Mouse (Mus musculus): Measurements from ENCODE around the gene I830077J02Rik. TPM values are rescaled to one million over a fixed set of nuclear protein-coding genes. Genes with fewer than 3 reads are reported as not detected.
"Not testable (repeated sequence)": the region's sequence is repeated elsewhere in the genome, so short reads cannot be mapped to it uniquely, and the experiment has no call there.

I830077J02Rik gene
- total RNA-seq (2021): 1 to 10 TPM in 1 of 2 experiments, under 1 TPM in 1; 0.69 to 1.4 TPM

- no peak for DNase-seq
Measured at GRCm38 (mm10) chr3:105932240-105933071, at the start of gene I830077J02Rik. Gene I830077J02Rik, minus strand, starts transcription at chr3:105932664.

DNA sequence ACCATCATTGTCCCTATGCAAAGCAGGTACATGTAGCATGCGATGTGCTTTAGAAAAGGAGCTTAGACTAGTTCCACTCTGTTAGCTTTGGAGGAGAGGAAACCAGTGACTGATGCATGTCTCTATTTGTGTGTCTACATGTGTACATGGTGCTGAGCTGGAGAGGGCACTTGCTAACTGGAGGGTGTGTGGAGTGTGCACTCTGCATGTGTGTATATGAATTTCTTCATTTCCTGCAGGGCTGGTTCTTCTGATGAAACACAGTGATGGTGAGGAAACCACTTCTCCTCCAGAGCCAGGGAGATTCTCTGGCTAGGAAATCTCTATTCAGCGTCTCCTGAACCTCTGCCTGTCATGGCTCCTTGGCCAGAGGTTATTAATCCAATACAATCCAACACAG lies 41.7 kb upstream of the I830077J02Rik start:
- DNase-seq: no peak

GRCm38 (mm10) chr3:105973411-105973810 lies 40.9 kb upstream of the I830077J02Rik start, which contains the start of gene Ovgp1:
Gene Ovgp1, plus strand, starts transcription at chr3:105973711.
- no peak for DNase-seq

DNA sequence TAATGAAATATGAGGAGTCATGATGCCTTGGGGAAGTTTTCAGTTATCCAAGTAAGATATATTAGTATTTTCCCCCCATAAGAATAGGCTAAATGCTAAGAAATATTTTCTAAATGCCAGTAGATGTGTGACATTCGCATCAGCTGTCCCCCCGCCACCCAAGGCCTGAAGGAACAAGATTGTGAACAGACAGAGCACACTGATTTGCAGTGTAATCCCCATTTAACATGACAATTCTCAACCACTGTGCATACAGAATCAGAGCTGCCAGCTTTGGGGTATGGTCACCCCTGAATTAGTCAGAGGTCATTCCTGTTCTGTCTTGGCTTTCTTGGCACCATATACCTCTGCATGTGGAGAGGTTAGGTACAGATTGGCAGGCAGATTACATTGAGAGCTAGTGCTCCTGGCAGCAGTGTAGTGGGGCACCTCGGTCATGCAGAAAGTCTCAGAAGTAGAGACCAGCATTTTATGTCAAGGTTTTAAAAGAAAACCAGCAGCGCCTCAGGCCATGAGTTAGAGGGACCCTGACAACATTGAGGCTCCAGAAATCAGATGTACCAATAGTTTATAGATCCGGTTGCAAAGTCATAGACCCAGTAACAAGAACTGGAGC lies 39.5 kb upstream of the I830077J02Rik start:
- no peak for DNase-seq

GRCm38 (mm10) chr3:105960700-105961099 lies 28.2 kb upstream of the I830077J02Rik start:
- no peak for DNase-seq

- DNase-seq: no peak
Measured at GRCm38 (mm10) chr3:105959999-105960398, 27.5 kb upstream of the I830077J02Rik start, which contains the start of gene Atp5f1. Gene Atp5f1, minus strand, starts transcription at chr3:105960099.

GRCm38 (mm10) chr3:105959585-105959984 lies 27.1 kb upstream of the I830077J02Rik start:
- DNase-seq: no peak

- peak; percentile 97 for DNase-seq
Measured at GRCm38 (mm10) chr3:105958974-105959580, 26.6 kb upstream of the I830077J02Rik start, which contains the start of gene Wdr77. Gene Wdr77, plus strand, starts transcription at chr3:105959369.

DNA sequence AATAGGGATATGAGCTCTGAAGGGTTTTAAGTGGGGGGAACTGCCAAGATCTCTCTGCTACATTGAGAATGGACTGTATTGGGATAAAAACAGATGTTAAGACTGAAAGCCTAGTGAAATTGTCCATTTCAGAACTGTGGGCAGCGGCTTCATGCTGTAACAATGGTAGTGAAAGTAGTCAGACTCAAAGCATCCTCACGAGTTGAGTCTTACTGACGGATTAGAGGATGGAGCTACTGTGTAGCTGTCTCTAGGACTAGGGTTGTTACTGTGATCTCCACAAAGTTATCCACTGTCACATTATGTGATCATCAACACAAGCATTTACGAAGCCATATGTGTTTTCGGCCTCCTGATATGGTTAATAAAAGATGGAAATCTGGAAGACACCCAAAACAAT lies 25.7 kb upstream of the I830077J02Rik start:
- no peak for DNase-seq

GRCm38 (mm10) chr3:105957235-105957634 lies 24.8 kb upstream of the I830077J02Rik start:
- DNase-seq: no peak

GRCm38 (mm10) chr3:105951348-105951747 lies 18.9 kb upstream of the I830077J02Rik start:
- DNase-seq: no peak

DNA sequence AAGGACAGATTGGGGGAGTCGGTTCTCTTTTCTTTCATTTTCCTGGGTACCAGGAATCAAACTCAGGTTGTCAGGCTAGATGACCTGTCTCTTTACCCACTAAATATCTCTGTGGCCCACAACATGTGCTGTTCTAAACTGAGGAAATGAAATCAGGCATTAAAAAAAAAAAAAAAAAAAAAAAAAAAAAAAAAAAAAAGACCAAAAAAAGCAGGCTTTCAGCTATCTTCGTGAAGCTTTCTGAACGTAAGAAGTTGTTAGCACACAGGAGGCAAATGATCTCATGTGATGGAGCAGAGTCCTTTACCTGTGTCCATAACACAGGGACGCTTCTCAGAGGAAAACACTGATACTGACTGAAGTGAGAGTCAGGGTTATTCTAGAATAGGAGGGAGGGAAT lies 3.6 kb upstream of the I830077J02Rik start:
- no peak for DNase-seq

GRCm38 (mm10) chr3:105935033-105935432 lies 2.6 kb upstream of the I830077J02Rik start:
- peak; percentile 88 for DNase-seq

- DNase-seq: no peak
Measured at GRCm38 (mm10) chr3:105933926-105934325, 1.5 kb upstream of the I830077J02Rik start.

GRCm38 (mm10) chr3:105931095-105931494 lies 1.4 kb downstream of the I830077J02Rik start:
- DNase-seq: no peak

- no peak for DNase-seq
Measured at GRCm38 (mm10) chr3:105929821-105930220, 2.6 kb downstream of the I830077J02Rik start.

DNA sequence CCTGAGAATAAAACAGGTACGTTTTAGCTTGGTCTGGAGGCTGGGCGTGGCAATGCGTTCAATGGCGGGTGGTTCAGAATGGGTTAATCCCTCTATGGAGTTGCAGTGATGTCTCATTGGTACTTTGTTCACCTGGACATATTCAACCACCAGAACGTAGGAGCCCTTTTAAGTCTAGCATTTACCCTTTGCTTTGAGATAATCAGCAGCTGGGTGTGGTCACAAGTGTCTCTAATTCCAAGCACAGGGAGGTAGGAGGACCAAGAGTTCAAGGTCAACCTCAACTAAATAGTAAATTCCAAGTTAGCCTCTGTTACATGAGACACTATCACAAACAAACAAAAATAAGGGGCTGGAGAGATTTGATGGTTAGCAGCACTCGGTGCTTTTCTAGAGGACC lies 3.7 kb downstream of the I830077J02Rik start:
- DNase-seq: no peak

GRCm38 (mm10) chr3:105928195-105928569 lies 4.3 kb downstream of the I830077J02Rik start:
- no peak for DNase-seq

- DNase-seq: no peak
Measured at GRCm38 (mm10) chr3:105927561-105928194, 4.8 kb downstream of the I830077J02Rik start.

GRCm38 (mm10) chr3:105924616-105925015 lies 7.8 kb downstream of the I830077J02Rik start:
- no peak for DNase-seq

DNA sequence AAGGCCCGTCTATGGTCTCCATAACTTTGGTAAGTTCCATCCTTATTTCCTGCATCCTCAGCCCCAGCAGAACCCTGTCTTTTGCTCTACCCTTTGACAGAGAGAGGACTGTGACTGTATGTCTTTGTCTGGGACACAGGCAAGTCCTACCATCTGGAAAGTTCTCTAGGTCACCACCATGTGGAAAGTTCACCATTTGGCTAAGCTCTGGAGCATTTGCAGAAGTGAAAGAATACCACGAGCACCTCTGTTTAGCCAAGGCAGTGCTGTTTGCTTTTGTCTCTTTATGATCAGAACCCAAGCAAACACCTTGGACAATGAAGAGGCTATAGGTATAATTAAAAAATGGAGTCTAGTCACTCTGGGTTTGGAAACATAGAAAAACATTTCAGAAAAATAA lies 10.5 kb downstream of the I830077J02Rik start:
- no peak for DNase-seq

GRCm38 (mm10) chr3:105920743-105921142 lies 11.7 kb downstream of the I830077J02Rik start:
- not testable (repeated sequence) for DNase-seq

DNA sequence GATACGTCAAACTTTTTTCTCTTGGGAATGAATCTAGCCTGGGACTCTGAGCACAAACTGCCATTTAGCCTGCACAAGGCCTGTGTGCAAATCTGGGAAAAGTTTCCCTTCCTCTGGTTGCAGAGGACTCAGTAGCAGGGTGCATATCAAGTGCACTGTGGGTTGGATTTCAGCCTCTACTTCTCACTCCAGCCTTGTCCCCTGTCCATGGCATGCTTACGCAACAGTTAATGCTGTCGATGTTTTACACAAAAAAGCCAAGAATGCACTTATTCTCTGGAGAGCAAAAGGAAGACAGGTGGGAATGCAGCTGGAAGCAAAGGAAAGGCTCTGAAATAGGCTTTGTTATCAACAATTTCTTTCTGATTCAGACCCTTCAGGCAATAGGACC lies 14.1 kb downstream of the I830077J02Rik start:
- DNase-seq: no peak
